Mouse (Mus musculus) lung, embryonic 16.5 days (tissue): ENCODE results near the gene Tmem144. TPM values are rescaled to one million over a fixed set of nuclear protein-coding genes. Genes with fewer than 3 reads are reported as not detected.
A peak's percentile ranks its signal among the peaks of the same experiment; 100 is the strongest.

Source experiments
- ATAC-seq: fragments of 200-750 bp; cut with Nextera tagmentation; 2 replicates; pipeline ENCODE4 v1.8.0; 2017; ENCODE audit warnings: low read depth, mild to moderate bottlenecking, moderate library complexity
- H3K27ac ChIP-seq: fragments of 300-500 bp; sonication (generic); 2 replicates; pipeline ENCODE4 v1.5.1; 2014; ENCODE audit warnings: mild to moderate bottlenecking, control low read depth, low read length
- H3K27me3 ChIP-seq: fragments of 300-500 bp; sonication (generic); 2 replicates; pipeline ENCODE4 v1.6.1; 2014; ENCODE audit warnings: low read depth, low read length, mixed read lengths; ENCODE audit not compliant: control insufficient read depth, insufficient read depth
- H3K36me3 ChIP-seq: fragments of 300-500 bp; sonication (generic); 2 replicates; pipeline ENCODE4 v1.6.1; 2014; ENCODE audit warnings: low read length; ENCODE audit not compliant: control insufficient read depth, insufficient read depth
- H3K4me1 ChIP-seq: fragments of 300-500 bp; sonication (generic); replicated peaks from 2 replicates; pipeline ENCODE4 v1.6.1; 2014; ENCODE audit warnings: low read length, mixed read lengths; ENCODE audit not compliant: control insufficient read depth, insufficient read depth
- H3K4me2 ChIP-seq: fragments of 300-500 bp; sonication (generic); 2 replicates; pipeline ENCODE4 v1.6.1; 2014; ENCODE audit warnings: low read depth, low read length, control low read depth
- H3K4me3 ChIP-seq: fragments of 300-500 bp; sonication (generic); 2 replicates; pipeline ENCODE4 v1.5.1; 2014; ENCODE audit warnings: mild to moderate bottlenecking, low read length, control low read depth
- H3K9ac ChIP-seq: fragments of 300-500 bp; sonication (generic); 2 replicates; pipeline ENCODE4 v1.6.1; 2014; ENCODE audit warnings: low read length, control low read depth
- H3K9me3 ChIP-seq: fragments of 300-500 bp; sonication (generic); 2 replicates; pipeline ENCODE4 v1.6.1; 2016; ENCODE audit warnings: low read length; ENCODE audit not compliant: control insufficient read depth
- WGBS: fragments of 180-500 bp; shearing (Covaris S2); extraction: QIAGEN DNeasy Blood & Tissue Kit; methylation state at CpG from one replicate; pipeline ENCODE4 v1.1.7; 2014; 5-methylcytosine and 5-hydroxymethylcytosine counted together
- polyA plus RNA-seq: library from polyadenylated mRNA; unstranded; fragments of >200 nt; fragmentation: Nextera tagmentation; extraction: Ambion mirVana; gene quantifications from 2 replicates; pipeline ENCODE4 v1.2.1, GENCODE M21; 2015

Gene Tmem144
- 4.9 and 5.2 TPM in 2 replicates for polyA plus RNA-seq

GRCm38 (mm10) chr3:79852654-79853166 is at the start of gene Tmem144:
Gene Tmem144 (minus strand): TSS chr3:79852773.
- H3K27ac ChIP-seq: no peak within 1 kb of the TSS

GRCm38 (mm10) chr3:79901734-79902133 is 49.2 kb upstream of the Tmem144 start:
- no peaks in the 10 kb centered on the region for H3K36me3 ChIP-seq
- 87% methylated on average over 4 of the region's 4 CpGs for WGBS
- H3K27ac ChIP-seq: no peak overlapping the region
- no peaks in the 10 kb centered on the region for H3K9me3 ChIP-seq
- no peak overlapping the region for H3K9ac ChIP-seq
- no peaks in the 10 kb centered on the region for H3K27me3 ChIP-seq
- H3K4me1 ChIP-seq: peaks cover 10% of the 10 kb centered on the region
- no peak for ATAC-seq
- no peak overlapping the region for H3K4me3 ChIP-seq
- H3K4me2 ChIP-seq: no peak overlapping the region

More at GRCm38 (mm10) chr3:79852654-79853166, at the start of gene Tmem144:
- Histone ChIP-seq H3K36me3 (no peaks in the 10 kb centered on the region), H3K9me3 (no peaks in the 10 kb centered on the region), H3K27me3 (no peaks in the 10 kb centered on the region), H3K4me3 (no peak within 1 kb of the TSS), H3K4me1 (no peaks in the 10 kb centered on the region; the same call in 1 of the 2 replicates), H3K4me2 (no peak within 1 kb of the TSS), H3K9ac (no peak within 1 kb of the TSS)
- peak; percentile 34; the same call in 1 of the 2 replicates for ATAC-seq
- whole genome bisulfite sequencing: 54% methylated on average over 8 of the region's 8 CpGs

- Histone ChIP-seq H3K36me3 (no peaks in the 10 kb centered on the region), H3K4me1 (peaks cover 10% of the 10 kb centered on the region), H3K9me3 (no peaks in the 10 kb centered on the region), H3K27ac (no peak overlapping the region), H3K4me3 (no peak overlapping the region), H3K9ac (no peak overlapping the region), H3K27me3 (no peaks in the 10 kb centered on the region), H3K4me2 (no peak overlapping the region)
- 86% methylated on average over 6 of the region's 6 CpGs for WGBS
- no peak for ATAC-seq
These were observed 48.7 kb upstream of the Tmem144 start for GRCm38 (mm10) chr3:79901321-79901720.

- Histone ChIP-seq H3K9ac (no peak overlapping the region), H3K9me3 (no peaks in the 10 kb centered on the region), H3K4me1 (peaks cover 10% of the 10 kb centered on the region), H3K4me3 (no peak overlapping the region), H3K36me3 (no peaks in the 10 kb centered on the region), H3K27me3 (no peaks in the 10 kb centered on the region), H3K4me2 (no peak overlapping the region), H3K27ac (no peak overlapping the region)
- 94% methylated on average over 2 of the region's 2 CpGs for WGBS
- ATAC-seq: no peak
These were observed 47.9 kb upstream of the Tmem144 start for GRCm38 (mm10) chr3:79900502-79900901.

DNA sequence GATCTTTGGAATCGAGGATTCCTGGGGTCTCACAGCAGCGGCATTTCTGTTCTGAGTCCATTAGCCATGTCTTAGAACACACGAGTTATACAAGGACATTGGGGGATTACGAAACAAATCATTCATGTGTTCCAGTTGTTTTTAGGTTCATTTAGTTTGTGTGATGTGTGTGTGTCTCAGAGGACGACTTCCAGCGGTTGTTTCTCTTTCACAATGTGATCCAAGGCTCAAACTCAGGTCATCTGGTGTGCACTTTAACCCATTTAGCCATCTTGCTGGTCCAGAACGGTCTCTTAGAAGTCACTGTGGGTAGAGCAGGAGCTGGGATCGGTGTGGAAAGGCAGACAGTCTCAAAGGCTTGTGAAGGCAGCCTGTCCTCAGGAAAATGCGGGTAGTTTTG is 47.3 kb upstream of the Tmem144 start:
- Histone ChIP-seq H3K27ac (no peak overlapping the region), H3K4me2 (no peak overlapping the region), H3K9me3 (no peaks in the 10 kb centered on the region), H3K36me3 (no peaks in the 10 kb centered on the region), H3K4me3 (no peak overlapping the region), H3K9ac (no peak overlapping the region), H3K27me3 (no peaks in the 10 kb centered on the region), H3K4me1 (peaks cover 10% of the 10 kb centered on the region)
- WGBS: 81% methylated on average over 9 of the region's 9 CpGs
- no peak for ATAC-seq

DNA sequence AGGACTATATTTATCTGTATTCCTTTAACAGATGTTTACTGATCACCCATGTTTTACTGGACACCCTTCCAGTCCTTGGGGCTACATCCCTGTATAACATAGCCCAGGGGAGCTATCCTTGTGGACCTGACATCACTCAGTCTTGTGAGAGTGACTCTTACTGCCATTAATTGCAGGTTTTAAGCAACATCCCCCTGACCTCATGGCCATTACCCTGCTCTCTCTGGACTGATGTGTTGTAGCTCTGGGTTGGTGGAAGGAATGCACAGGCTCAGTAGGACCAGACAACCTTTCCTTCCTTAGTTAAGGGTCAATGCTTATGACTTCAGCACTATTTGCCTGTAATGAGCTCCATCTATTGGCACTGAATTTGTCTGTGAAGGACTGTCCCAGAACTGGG is 45.9 kb upstream of the Tmem144 start:
- Histone ChIP-seq H3K4me3 (no peak overlapping the region), H3K36me3 (no peaks in the 10 kb centered on the region), H3K9ac (no peak overlapping the region), H3K27ac (no peak overlapping the region), H3K9me3 (no peaks in the 10 kb centered on the region), H3K27me3 (no peaks in the 10 kb centered on the region), H3K4me2 (no peak overlapping the region), H3K4me1 (peaks cover 5% of the 10 kb centered on the region)
- no peak for ATAC-seq

GRCm38 (mm10) chr3:79897534-79898370 is 45.2 kb upstream of the Tmem144 start:
- Histone ChIP-seq H3K36me3 (no peaks in the 10 kb centered on the region), H3K9me3 (no peaks in the 10 kb centered on the region), H3K4me1 (peaks cover 4% of the 10 kb centered on the region; the same call in 1 of the 2 replicates), H3K4me2 (no peak overlapping the region), H3K9ac (no peak overlapping the region), H3K27me3 (no peaks in the 10 kb centered on the region), H3K27ac (no peak overlapping the region), H3K4me3 (no peak overlapping the region)
- ATAC-seq: peak; percentile 12; the same call in 1 of the 2 replicates
- 67% methylated on average over 13 of the region's 13 CpGs for WGBS

DNA sequence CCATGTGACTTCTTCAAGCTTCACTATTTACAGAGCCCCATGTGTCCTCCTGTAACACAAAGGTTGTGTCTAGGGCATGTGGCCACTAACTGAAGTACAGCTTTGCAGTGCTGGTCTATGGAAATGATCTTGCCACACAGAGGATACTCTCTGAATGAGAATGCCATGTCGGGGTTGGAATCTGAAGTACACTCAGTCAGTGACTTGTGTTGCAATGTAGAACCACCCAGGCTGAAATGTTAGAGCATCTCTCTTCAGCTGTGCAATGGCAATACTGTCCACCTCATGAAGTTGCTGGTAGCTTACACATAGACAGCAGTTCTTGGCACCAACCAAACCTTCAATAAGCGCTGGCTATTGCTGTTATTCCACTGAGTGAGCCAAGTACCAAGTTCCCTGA is 35.4 kb upstream of the Tmem144 start:
- Histone ChIP-seq H3K27ac (no peak overlapping the region), H3K4me1 (peaks cover 14% of the 10 kb centered on the region), H3K27me3 (no peaks in the 10 kb centered on the region), H3K4me2 (peak overlapping the region; percentile 55), H3K36me3 (no peaks in the 10 kb centered on the region), H3K9me3 (no peaks in the 10 kb centered on the region), H3K4me3 (peak overlapping the region; percentile 55), H3K9ac (no peak overlapping the region)
- 58% methylated on average over 2 of the region's 2 CpGs for WGBS
- no peak for ATAC-seq

DNA sequence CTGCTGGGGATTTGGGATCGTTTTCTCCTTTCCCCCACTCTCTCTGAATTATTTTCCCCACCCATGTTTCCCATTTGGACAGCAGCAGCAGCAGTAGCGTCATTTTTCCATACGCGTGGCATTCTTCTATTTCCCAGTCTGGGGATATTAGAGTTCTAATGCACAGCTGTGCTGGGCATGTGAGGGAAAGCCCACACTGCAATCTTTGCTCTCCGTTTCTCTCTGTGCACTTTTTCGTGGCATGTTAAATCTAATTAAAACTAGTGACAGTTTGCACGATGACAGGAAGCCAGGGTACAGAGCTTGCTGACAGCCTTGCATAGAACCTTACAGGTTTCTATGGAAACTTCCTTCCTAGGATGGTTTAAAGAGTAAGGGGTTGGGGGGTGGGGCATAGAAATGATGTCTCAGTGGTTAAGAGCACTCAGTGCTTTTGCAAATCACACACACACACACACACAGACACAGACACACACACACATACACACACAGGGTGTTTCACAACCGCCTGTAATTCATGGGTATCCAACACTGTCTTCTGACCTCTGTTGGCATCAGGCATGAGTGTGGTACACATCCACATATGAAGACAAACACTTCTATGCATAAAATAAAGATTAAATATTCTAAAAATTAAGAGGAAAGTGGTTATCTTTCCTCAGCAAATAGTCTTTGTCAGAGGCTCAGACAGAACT is 34.7 kb upstream of the Tmem144 start:
- 38% methylated on average over 8 of the region's 8 CpGs for WGBS
- ATAC-seq: no peak
- Histone ChIP-seq H3K27me3 (no peaks in the 10 kb centered on the region), H3K4me1 (peaks cover 14% of the 10 kb centered on the region), H3K9ac (peak overlapping the region; percentile 63), H3K9me3 (no peaks in the 10 kb centered on the region), H3K4me3 (peak overlapping the region; percentile 55), H3K27ac (peak overlapping the region; percentile 18), H3K36me3 (no peaks in the 10 kb centered on the region), H3K4me2 (peak overlapping the region; percentile 55)
